Mouse (Mus musculus) urinary bladder, adult 2 months (tissue): ENCODE measurements around the gene Marf1. TPM values are rescaled to one million over a fixed set of nuclear protein-coding genes. Genes with fewer than 3 reads are reported as not detected.
"Not testable (repeated sequence)": the region's sequence is repeated elsewhere in the genome, so short reads cannot be mapped to it uniquely, and the experiment has no call there.

Experiments used
- DNase-seq: peaks from one replicate; pipeline ENCODE4 v3.0.0; 2022; ENCODE audit warnings: low spot score
- polyA plus RNA-seq: library from polyadenylated mRNA; depleted of rRNA; stranded (reverse); fragments of >200 nt; gene quantifications from 2 replicates; pipeline ENCODE4 v1.2.3, GENCODE M21; 2012; rRNA removed

The Marf1 gene
- polyA plus RNA-seq: 15.0 and 22.5 TPM in 2 replicates

- peak; percentile 82 for DNase-seq
Measured at GRCm38 (mm10) chr16:14162988-14163416, at the start of gene Marf1, which contains the start of gene Nde1. Gene Marf1, minus strand, starts transcription at chr16:14163351. Gene Nde1, plus strand, starts transcription at chr16:14163275.

- DNase-seq: no peak
Measured at GRCm38 (mm10) chr16:14198798-14199197, 35.6 kb upstream of the Marf1 start.

GRCm38 (mm10) chr16:14195427-14195826 is 32.3 kb upstream of the Marf1 start:
- no peak for DNase-seq

GRCm38 (mm10) chr16:14194164-14194950 is 31.2 kb upstream of the Marf1 start:
- DNase-seq: no peak

- DNase-seq: no peak
Measured at GRCm38 (mm10) chr16:14185516-14185915, 22.4 kb upstream of the Marf1 start.

GRCm38 (mm10) chr16:14183856-14184255 is 20.7 kb upstream of the Marf1 start:
- no peak for DNase-seq

- no peak for DNase-seq
Measured at GRCm38 (mm10) chr16:14182360-14182759, 19.2 kb upstream of the Marf1 start.

GRCm38 (mm10) chr16:14180163-14180733 is 17.1 kb upstream of the Marf1 start:
- no peak for DNase-seq

GRCm38 (mm10) chr16:14178041-14178440 is 14.9 kb upstream of the Marf1 start:
- DNase-seq: no peak

GRCm38 (mm10) chr16:14169706-14170105 is 6.6 kb upstream of the Marf1 start:
- no peak for DNase-seq

GRCm38 (mm10) chr16:14166490-14166889 is 3.3 kb upstream of the Marf1 start:
- DNase-seq: no peak

- no peak for DNase-seq
Measured at GRCm38 (mm10) chr16:14163731-14164130, 580 bp upstream of the Marf1 start.

GRCm38 (mm10) chr16:14160941-14161340 is 2.2 kb downstream of the Marf1 start:
- DNase-seq: no peak

- DNase-seq: no peak
Measured at GRCm38 (mm10) chr16:14159746-14160131, 3.4 kb downstream of the Marf1 start.

- DNase-seq: peak; percentile 88
Measured at GRCm38 (mm10) chr16:14158936-14159745, 4.0 kb downstream of the Marf1 start.

GRCm38 (mm10) chr16:14158536-14158935 is 4.6 kb downstream of the Marf1 start:
- DNase-seq: no peak

GRCm38 (mm10) chr16:14156312-14156711 is 6.8 kb downstream of the Marf1 start:
- DNase-seq: no peak

- DNase-seq: not testable (repeated sequence)
Measured at GRCm38 (mm10) chr16:14155638-14156037, 7.5 kb downstream of the Marf1 start.

- DNase-seq: no peak
Measured at GRCm38 (mm10) chr16:14151718-14152117, 11.4 kb downstream of the Marf1 start.

GRCm38 (mm10) chr16:14147712-14148111 is 15.4 kb downstream of the Marf1 start:
- no peak for DNase-seq

GRCm38 (mm10) chr16:14143298-14143697 is 19.9 kb downstream of the Marf1 start:
- DNase-seq: no peak

GRCm38 (mm10) chr16:14139106-14139505 is 24.0 kb downstream of the Marf1 start:
- DNase-seq: no peak
